ENCODE assay signal across 9 mouse cellular contexts in genomic region chr9:77789615-77790348, GRCm38 (mm10). TPM values are rescaled to one million over a fixed set of nuclear protein-coding genes. Genes with fewer than 3 reads are reported as not detected.
A peak's percentile ranks its signal among the peaks of the same experiment; 100 is the strongest.
DNase-seq lines count a peak whose midpoint lies in the region; ATAC-seq and TF ChIP-seq lines count a peak whose summit lies in the region.
"Had no signal": no experiment of that assay in that cellular context is flagged by ENCODE, and none has a peak within 500 bp of the region (broad histone marks: within the 10 kb centered on the region; RNA-seq: fewer than 3 reads in every experiment).

No protein-coding gene starts in this region.

- no peaks in the 10 kb centered on the region for H3K9me3 ChIP-seq in embryonic facial prominence, embryonic 14.5 days (ENCODE audit: control insufficient read depth, low read length)
- H3K9me3 ChIP-seq in embryonic facial prominence, embryonic 10.5 days, result peaks cover 3% of the 10 kb centered on the region; the same call in 1 of the 2 replicates
- no peaks in the 10 kb centered on the region for H3K9me3 ChIP-seq in forebrain, postnatal 0 days (ENCODE audit: low read length)
- H3K9me3 ChIP-seq in midbrain, postnatal 0 days (ENCODE audit: low read length), result no peaks in the 10 kb centered on the region
- H3K9me3 ChIP-seq: lung, embryonic 15.5 days had no signal

- H3K4me1 ChIP-seq in embryonic facial prominence, embryonic 14.5 days (ENCODE audit: control insufficient read depth, insufficient read depth, low read length), result no peaks in the 10 kb centered on the region
- no peaks in the 10 kb centered on the region for H3K4me1 ChIP-seq in embryonic facial prominence, embryonic 10.5 days
- H3K4me1 ChIP-seq in forebrain, postnatal 0 days (ENCODE audit: insufficient read depth), result no peaks in the 10 kb centered on the region
- H3K4me1 ChIP-seq in midbrain, postnatal 0 days (ENCODE audit: insufficient read depth, low read length), result no peaks in the 10 kb centered on the region
- H3K4me1 ChIP-seq: lung, embryonic 15.5 days had no signal

- H3K9ac ChIP-seq in embryonic facial prominence, embryonic 14.5 days (ENCODE audit: low read depth, low read length), result no peak overlapping the region
- no peak overlapping the region for H3K9ac ChIP-seq in forebrain, postnatal 0 days
- no peak overlapping the region for H3K9ac ChIP-seq in midbrain, postnatal 0 days (replicated peaks; ENCODE audit: low read length, poor library complexity, severe bottlenecking)
- H3K9ac ChIP-seq: lung, embryonic 15.5 days had no signal

- peak; percentile 67 for DNase-seq in embryonic facial prominence, embryonic 14.5 days (ENCODE audit: low spot score)
- no peak for DNase-seq in embryonic facial prominence, embryonic 10.5 days (ENCODE audit: low spot score)
- peak; percentile 65 to 71 for DNase-seq in left cerebral cortex, postnatal 14 days (ENCODE audit: low spot score in 2 of 2)
- DNase-seq in left cerebral cortex, adult 9 months (ENCODE audit: low spot score in 2 of 2), result no peak
- peak; percentile 81 for DNase-seq in forebrain, postnatal 0 days
- peak; percentile 85 for DNase-seq in midbrain, postnatal 0 days (ENCODE audit: low spot score)
- DNase-seq in thymus, postnatal 4 days, result no peak

- H3K4me3 ChIP-seq in embryonic facial prominence, embryonic 14.5 days (ENCODE audit: low read depth, low read length), result no peak overlapping the region
- no peak overlapping the region for H3K4me3 ChIP-seq in embryonic facial prominence, embryonic 10.5 days
- no peak overlapping the region for H3K4me3 ChIP-seq in forebrain, postnatal 0 days (ENCODE audit: low read depth, low read length)
- no peak overlapping the region for H3K4me3 ChIP-seq in midbrain, postnatal 0 days (ENCODE audit: low read depth, low read length)
- H3K4me3 ChIP-seq: lung, embryonic 15.5 days had no signal

- no peak for TF ChIP-seq CTCF in forebrain, postnatal 0 days (IDR thresholded peaks at IDR 0.05; ENCODE audit: low read depth)
- TF ChIP-seq CTCF in midbrain, postnatal 0 days (IDR thresholded peaks at IDR 0.05), result no peak

- 80% methylated on average over 12 of the region's 12 CpGs for WGBS in embryonic facial prominence, embryonic 14.5 days
- 91% methylated on average over 12 of the region's 12 CpGs for WGBS in embryonic facial prominence, embryonic 10.5 days
- WGBS in forebrain, postnatal 0 days, result 50% methylated on average over 12 of the region's 12 CpGs
- 54% methylated on average over 12 of the region's 12 CpGs for WGBS in midbrain, postnatal 0 days

- no peak overlapping the region for H3K27ac ChIP-seq in embryonic facial prominence, embryonic 14.5 days (replicated peaks; ENCODE audit: low read depth, low read length)
- H3K27ac ChIP-seq in embryonic facial prominence, embryonic 10.5 days (replicated peaks), result no peak overlapping the region
- no peak overlapping the region for H3K27ac ChIP-seq in forebrain, postnatal 0 days (ENCODE audit: low read depth, low read length)
- H3K27ac ChIP-seq in midbrain, postnatal 0 days (ENCODE audit: low read depth, low read length), result no peak overlapping the region
- H3K27ac ChIP-seq: lung, embryonic 15.5 days had no signal

- no peaks in the 10 kb centered on the region for H3K27me3 ChIP-seq in embryonic facial prominence, embryonic 14.5 days (replicated peaks; ENCODE audit: control insufficient read depth, insufficient read depth, low read length)
- H3K27me3 ChIP-seq in embryonic facial prominence, embryonic 10.5 days (replicated peaks; ENCODE audit: low read depth, poor library complexity, severe bottlenecking), result no peaks in the 10 kb centered on the region
- H3K27me3 ChIP-seq in forebrain, postnatal 0 days (ENCODE audit: insufficient read depth, low read length), result no peaks in the 10 kb centered on the region
- H3K27me3 ChIP-seq in midbrain, postnatal 0 days (ENCODE audit: insufficient read depth, low read length), result no peaks in the 10 kb centered on the region
- H3K27me3 ChIP-seq: lung, embryonic 15.5 days had no signal

- no peak overlapping the region for H3K4me2 ChIP-seq in embryonic facial prominence, embryonic 14.5 days (ENCODE audit: low read depth, low read length)
- no peak overlapping the region for H3K4me2 ChIP-seq in forebrain, postnatal 0 days (ENCODE audit: low read depth)
- no peak overlapping the region for H3K4me2 ChIP-seq in midbrain, postnatal 0 days (ENCODE audit: low read depth, low read length, poor library complexity, severe bottlenecking)
- H3K4me2 ChIP-seq: lung, embryonic 15.5 days had no signal

- peaks cover 68% of the 10 kb centered on the region for H3K36me3 ChIP-seq in embryonic facial prominence, embryonic 14.5 days (ENCODE audit: control insufficient read depth, insufficient read depth, low read length)
- H3K36me3 ChIP-seq in embryonic facial prominence, embryonic 10.5 days (replicated peaks), result peaks cover 98% of the 10 kb centered on the region
- H3K36me3 ChIP-seq in forebrain, postnatal 0 days (ENCODE audit: insufficient read depth), result peaks cover 54% of the 10 kb centered on the region
- H3K36me3 ChIP-seq in midbrain, postnatal 0 days (ENCODE audit: insufficient read depth, low read length), result peaks cover 51% of the 10 kb centered on the region

- intact Hi-C loops in left cerebral cortex, postnatal 14 days (cut with DNase I), result loop anchor here (10.0 kb wide), 1 partner anchor 385 kb away; no protein-coding TSS in a partner anchor

- ATAC-seq in embryonic facial prominence, embryonic 14.5 days (ENCODE audit: low read depth), result 0 out of 2 replicates have a peak, but pooled peaks have one; percentile 47
- ATAC-seq in forebrain, postnatal 0 days, result peak; percentile 96
- ATAC-seq in midbrain, postnatal 0 days (ENCODE audit: low FRiP score), result no peak
- no peak for ATAC-seq in erythroblast, adult 5-6 weeks (replicated peaks; ENCODE audit: low FRiP score, poor library complexity, severe bottlenecking)

RNA-seq across cellular contexts. Expression of gene Gclc, which starts 35.4 kb away (rescaled TPM):
- 16.8 and 17.7 TPM in 2 replicates for polyA plus RNA-seq in embryonic facial prominence, embryonic 14.5 days (2014; fragmentation: Nextera tagmentation; extraction: Ambion mirVana)
- polyA plus RNA-seq in embryonic facial prominence, embryonic 10.5 days (2016; fragmentation: Nextera tagmentation; extraction: Ambion mirVana), result 14.5 and 17.5 TPM in 2 replicates
- 10 to 100 TPM; 35.1 to 36.3 TPM for total RNA-seq in left cerebral cortex, postnatal 14 days (2021)
- total RNA-seq in forebrain, postnatal 0 days (2014; rRNA removed), result 25.8 and 28.4 TPM in 2 replicates
- polyA plus RNA-seq in forebrain, postnatal 0 days (2015; fragmentation: Nextera tagmentation; extraction: Ambion mirVana), result 12.4 and 14.4 TPM in 2 replicates
- total RNA-seq in midbrain, postnatal 0 days (2014; rRNA removed), result 23.7 and 29.7 TPM in 2 replicates
- polyA plus RNA-seq in midbrain, postnatal 0 days (2015; fragmentation: Nextera tagmentation; extraction: Ambion mirVana), result 13.3 and 15.7 TPM in 2 replicates
- total RNA-seq in erythroblast, adult 5-6 weeks (2015; ENCODE audit: low replicate concordance), result 86.1 and 90.7 TPM in 2 replicates
- 92.9 and 131 TPM in 2 replicates for total RNA-seq in erythroblast, adult 5-6 weeks (2017; ENCODE audit: low replicate concordance)

Comparison
In these comparisons a context has a peak if more than half of its experiments do, and no peak if none do; other contexts are left out.
1. DNase-seq: peak in embryonic facial prominence, embryonic 14.5 days (single experiment), left cerebral cortex, postnatal 14 days (2 of 2), forebrain, postnatal 0 days (single experiment) and midbrain, postnatal 0 days (single experiment); none in embryonic facial prominence, embryonic 10.5 days (single experiment), left cerebral cortex, adult 9 months (0 of 2) and thymus, postnatal 4 days (single experiment).
2. ATAC-seq: peak in embryonic facial prominence, embryonic 14.5 days (single experiment) and forebrain, postnatal 0 days (single experiment); none in midbrain, postnatal 0 days (single experiment) and erythroblast, adult 5-6 weeks (single experiment).